Mouse (Mus musculus) embryonic fibroblast, embryonic 13.5 days (primary cell): ENCODE data around the gene Polg.

ENCODE experiments used
- CTCF ChIP-seq: IDR thresholded peaks from 2 replicates; pipeline ENCODE4 v1.5.1; 2011; ENCODE audit warnings: mild to moderate bottlenecking, control low read depth, low read length, moderate library complexity, borderline replicate concordance; ENCODE audit not compliant: insufficient read depth
- POLR2A ChIP-seq: IDR thresholded peaks from 2 replicates; pipeline ENCODE4 v1.6.1; 2011; ENCODE audit warnings: low read depth, mild to moderate bottlenecking, control low read depth, low read length, moderate library complexity

GRCm38 (mm10) chr7:79400296-79400695, 65.9 kb downstream of the Polg start:
- no peak for TF ChIP-seq POLR2A
- no peak for TF ChIP-seq CTCF
